Mouse (Mus musculus) bone marrow macrophage, adult 2 months (primary cell): ENCODE measurements at regions not wholly inside any gene's neighbourhood (a gene's known extent, or its start where the extent isn't known, plus 50 kb on each side); places are given as distances from the start of the nearest gene placed in this dataset.

Experiments
- H3K27ac ChIP-seq: 2 replicates; pipeline ENCODE4 v1.5.1; 2012; ENCODE audit warnings: low read depth, low read length; ENCODE audit not compliant: insufficient read depth
- H3K4me1 ChIP-seq: 2 replicates; pipeline ENCODE4 v1.6.1; 2012; ENCODE audit warnings: low read length; ENCODE audit not compliant: control insufficient read depth, insufficient read depth
- H3K4me3 ChIP-seq: 2 replicates; pipeline ENCODE4 v1.5.1; 2012; ENCODE audit warnings: mild to moderate bottlenecking, low read length, moderate library complexity; ENCODE audit not compliant: insufficient read depth
- CTCF ChIP-seq: IDR thresholded peaks from 2 replicates; pipeline ENCODE4 v1.5.1; 2012; ENCODE audit warnings: low read depth, mild to moderate bottlenecking, low read length, moderate library complexity
- POLR2A ChIP-seq: IDR thresholded peaks from 2 replicates; pipeline ENCODE4 v1.6.1; 2012; ENCODE audit warnings: mild to moderate bottlenecking, low read depth, low read length, borderline replicate concordance

- TF ChIP-seq POLR2A (no peak), CTCF (no peak)
- Histone ChIP-seq H3K4me3 (no peak overlapping the region), H3K27ac (no peak overlapping the region), H3K4me1 (no peaks in the 10 kb centered on the region)
Measured at GRCm38 (mm10) chr4:31724400-31724799, 239.5 kb upstream of the Map3k7 start.

GRCm38 (mm10) chr4:31727498-31728148 lies 236.3 kb upstream of the Map3k7 start:
- TF ChIP-seq POLR2A (no peak), CTCF (no peak)
- Histone ChIP-seq H3K4me1 (no peaks in the 10 kb centered on the region), H3K4me3 (no peak overlapping the region), H3K27ac (no peak overlapping the region)

DNA sequence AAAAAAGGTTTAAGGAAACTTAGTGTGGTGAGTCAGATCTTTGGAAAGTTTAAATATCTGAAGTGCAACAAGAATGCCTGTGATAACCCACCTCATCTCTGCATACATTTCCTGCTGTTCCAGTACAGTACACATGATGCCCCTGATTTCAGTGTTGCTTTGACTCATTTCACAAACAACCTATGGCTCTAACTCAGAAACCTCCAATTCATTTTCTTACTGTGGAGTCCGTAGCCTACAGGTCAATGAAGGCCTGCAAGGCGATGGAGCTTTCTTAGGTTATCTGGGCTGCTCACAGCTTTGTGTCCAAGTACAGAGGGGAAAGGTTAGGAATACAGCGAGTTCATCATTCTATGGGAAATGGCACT lies 235.8 kb upstream of the Map3k7 start:
- no peak overlapping the region for H3K27ac ChIP-seq
- TF ChIP-seq CTCF (no peak), POLR2A (no peak)

GRCm38 (mm10) chr4:31743776-31744175 lies 220.1 kb upstream of the Map3k7 start:
- no peak for TF ChIP-seq CTCF
- no peak for TF ChIP-seq POLR2A
- H3K27ac ChIP-seq: no peak overlapping the region
- H3K4me3 ChIP-seq: no peak overlapping the region
- H3K4me1 ChIP-seq: no peaks in the 10 kb centered on the region

More for the DNA sequence above, 235.8 kb upstream of the Map3k7 start:
- H3K4me3 ChIP-seq: no peak overlapping the region
- H3K4me1 ChIP-seq: no peaks in the 10 kb centered on the region

- no peak overlapping the region for H3K27ac ChIP-seq
- H3K4me3 ChIP-seq: no peak overlapping the region
- TF ChIP-seq POLR2A (no peak), CTCF (no peak)
- no peaks in the 10 kb centered on the region for H3K4me1 ChIP-seq
Measured at GRCm38 (mm10) chr4:31744431-31744830, 219.5 kb upstream of the Map3k7 start.

GRCm38 (mm10) chr4:31753677-31754312 lies 210.1 kb upstream of the Map3k7 start:
- Histone ChIP-seq H3K27ac (no peak overlapping the region), H3K4me3 (no peak overlapping the region), H3K4me1 (no peaks in the 10 kb centered on the region)
- TF ChIP-seq POLR2A (no peak), CTCF (no peak)

- H3K27ac ChIP-seq: no peak overlapping the region
- H3K4me1 ChIP-seq: no peaks in the 10 kb centered on the region
- TF ChIP-seq CTCF (no peak), POLR2A (no peak)
- H3K4me3 ChIP-seq: no peak overlapping the region
Measured at GRCm38 (mm10) chr4:31757126-31757525, 206.8 kb upstream of the Map3k7 start.

GRCm38 (mm10) chr4:31760116-31760515 lies 203.8 kb upstream of the Map3k7 start:
- Histone ChIP-seq H3K4me1 (no peaks in the 10 kb centered on the region), H3K27ac (no peak overlapping the region), H3K4me3 (no peak overlapping the region)
- TF ChIP-seq POLR2A (no peak), CTCF (no peak)

DNA sequence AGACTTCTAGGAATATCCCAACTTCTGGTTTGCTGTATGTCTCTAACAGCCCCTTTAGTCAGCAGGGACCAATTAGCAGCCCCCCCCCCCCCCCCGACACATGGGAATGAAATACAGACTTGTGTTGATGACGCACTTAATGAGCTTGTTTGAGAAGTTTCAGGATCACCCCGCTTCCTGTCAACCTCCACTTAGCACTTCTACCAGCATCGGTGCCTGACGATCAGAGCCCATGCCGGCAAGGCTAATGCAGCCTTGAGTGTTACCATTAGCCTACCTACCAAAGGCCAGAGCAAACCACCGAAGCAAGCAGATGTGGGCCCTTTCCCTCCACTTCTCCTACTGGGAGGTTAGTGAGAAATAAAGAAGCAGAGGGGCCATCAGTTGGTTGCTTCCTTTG lies 201.7 kb upstream of the Map3k7 start:
- TF ChIP-seq POLR2A: no peak
- TF ChIP-seq CTCF: no peak
- Histone ChIP-seq H3K27ac (no peak overlapping the region), H3K4me3 (no peak overlapping the region), H3K4me1 (no peaks in the 10 kb centered on the region)

- no peaks in the 10 kb centered on the region for H3K4me1 ChIP-seq
- H3K4me3 ChIP-seq: no peak overlapping the region
- no peak for TF ChIP-seq CTCF
- no peak for TF ChIP-seq POLR2A
- no peak overlapping the region for H3K27ac ChIP-seq
Measured at GRCm38 (mm10) chr4:31768026-31768626, 195.8 kb upstream of the Map3k7 start.
